Mouse (Mus musculus): ENCODE measurements at regions not wholly inside any gene's neighbourhood (a gene's known extent, or its start where the extent isn't known, plus 50 kb on each side); places are given as distances from the start of the nearest gene placed in this dataset.
"Not testable (repeated sequence)": the region's sequence is repeated elsewhere in the genome, so short reads cannot be mapped to it uniquely, and the experiment has no call there.

DNA sequence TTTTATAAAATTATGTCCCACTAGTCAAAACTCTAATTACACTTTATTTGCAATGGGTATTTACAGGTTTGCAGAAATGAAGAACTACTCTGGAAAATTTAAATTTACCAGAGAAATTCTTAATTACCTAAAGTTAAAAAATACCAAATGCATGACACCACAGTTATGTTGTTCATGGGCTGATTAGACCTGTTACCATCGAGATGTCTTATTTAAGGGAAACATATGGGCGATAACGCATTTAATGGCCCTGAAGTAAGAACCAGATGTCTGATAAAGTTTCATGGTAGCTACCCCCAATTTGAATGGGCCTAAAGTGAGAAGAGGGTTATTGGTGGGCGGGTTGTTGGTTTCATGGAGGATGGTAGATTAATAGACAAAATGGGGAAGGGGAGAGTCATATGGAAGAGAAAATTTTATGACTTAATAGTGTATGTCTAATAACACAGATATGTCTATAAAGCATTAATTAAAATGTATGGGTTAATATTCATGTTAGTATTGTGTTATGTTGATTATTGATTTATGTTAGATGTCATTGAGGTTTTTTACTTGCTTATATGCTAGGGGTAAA lies 299.0 kb downstream of the Gm8797 start:
- Histone ChIP-seq H3K27ac (ENCODE audit: insufficient read depth, low read length) (no peak overlapping the region), H3K4me1 (ENCODE audit: control insufficient read depth, insufficient read depth, low read length) (no peaks in the 10 kb centered on the region), H3K4me3 (ENCODE audit: insufficient read depth, low read length) (no peak overlapping the region)
- TF ChIP-seq POLR2A (IDR thresholded peaks at IDR 0.05; ENCODE audit: extremely low read depth, insufficient read depth, low read length) (no peak), CTCF (IDR thresholded peaks at IDR 0.05; ENCODE audit: extremely low read depth, insufficient read depth, low read length) (no peak)

DNA sequence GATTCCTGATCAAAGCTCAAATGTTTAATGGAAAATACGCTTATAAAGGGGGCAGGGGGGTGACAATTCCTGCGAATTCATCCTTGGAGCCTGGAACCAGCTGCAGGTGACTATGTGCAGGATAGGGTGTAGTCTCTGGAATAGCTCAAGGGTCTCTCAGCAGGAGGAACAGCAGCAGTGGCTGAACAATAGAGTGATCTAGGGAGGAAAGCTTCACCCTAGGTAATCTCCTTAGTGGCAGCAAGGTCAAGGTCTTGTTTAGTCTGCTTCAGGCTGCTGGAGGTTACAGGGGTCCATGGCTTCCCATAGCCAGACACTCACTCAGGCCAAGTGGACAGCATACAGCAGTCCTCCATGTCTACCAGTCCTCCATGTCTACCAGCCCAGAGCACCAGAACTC lies 301.3 kb downstream of the Gm8797 start:
- Histone ChIP-seq H3K4me1 (ENCODE audit: control insufficient read depth, insufficient read depth, low read length) (no peaks in the 10 kb centered on the region), H3K27ac (ENCODE audit: insufficient read depth, low read length) (no peak overlapping the region), H3K4me3 (ENCODE audit: insufficient read depth, low read length) (no peak overlapping the region)
- no peak for TF ChIP-seq CTCF (IDR thresholded peaks at IDR 0.05; ENCODE audit: extremely low read depth, insufficient read depth, low read length)
- no peak for TF ChIP-seq POLR2A (IDR thresholded peaks at IDR 0.05; ENCODE audit: extremely low read depth, insufficient read depth, low read length)

DNA sequence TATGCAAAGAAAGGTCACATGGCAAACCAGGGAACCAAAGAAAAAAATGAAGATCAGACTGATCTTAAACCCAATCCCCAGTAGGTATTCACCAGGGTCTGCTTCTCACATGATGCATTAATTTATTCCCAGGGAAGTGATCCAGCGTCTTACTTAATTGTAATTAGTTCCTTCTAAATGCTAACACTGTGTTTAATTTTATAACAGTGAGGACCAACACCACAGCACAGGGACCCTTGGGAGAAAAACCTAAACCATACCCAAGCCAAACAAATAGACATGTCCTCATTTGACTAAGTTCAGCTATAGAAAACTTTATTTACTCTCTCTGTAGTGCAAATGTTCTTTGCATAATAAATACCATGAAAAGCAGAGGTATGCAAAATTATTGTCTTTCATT lies 333.2 kb downstream of the Gm8797 start:
- no peaks in the 10 kb centered on the region for H3K4me1 ChIP-seq (ENCODE audit: control insufficient read depth, insufficient read depth, low read length)
- TF ChIP-seq CTCF (IDR thresholded peaks at IDR 0.05; ENCODE audit: extremely low read depth, insufficient read depth, low read length) (no peak), POLR2A (IDR thresholded peaks at IDR 0.05; ENCODE audit: extremely low read depth, insufficient read depth, low read length) (no peak)
- H3K4me3 ChIP-seq (ENCODE audit: insufficient read depth, low read length): no peak overlapping the region
- H3K27ac ChIP-seq (ENCODE audit: insufficient read depth, low read length): no peak overlapping the region

DNA sequence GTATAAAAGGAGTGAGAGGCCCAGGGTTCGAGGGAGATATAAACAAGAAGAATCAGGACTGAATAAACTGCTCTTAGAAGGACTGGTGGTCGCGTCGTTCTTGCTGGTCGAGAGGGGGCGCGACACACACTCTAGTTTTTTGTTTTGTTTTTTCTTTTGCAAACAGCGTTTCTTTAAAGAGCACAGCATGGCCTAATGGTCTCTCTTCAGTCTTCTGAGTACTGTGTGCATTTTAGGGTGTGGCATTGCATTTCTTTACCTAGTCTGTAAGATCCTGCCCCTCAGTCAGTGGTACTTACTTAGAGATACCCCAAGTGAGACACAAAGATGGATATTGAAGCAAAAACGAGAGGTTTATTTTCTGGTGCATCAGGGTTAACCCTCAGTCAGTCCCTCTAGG lies 336.7 kb downstream of the Gm8797 start:
- TF ChIP-seq CTCF (IDR thresholded peaks at IDR 0.05; ENCODE audit: extremely low read depth, insufficient read depth, low read length) (no peak), POLR2A (IDR thresholded peaks at IDR 0.05; ENCODE audit: extremely low read depth, insufficient read depth, low read length) (no peak)

DNA sequence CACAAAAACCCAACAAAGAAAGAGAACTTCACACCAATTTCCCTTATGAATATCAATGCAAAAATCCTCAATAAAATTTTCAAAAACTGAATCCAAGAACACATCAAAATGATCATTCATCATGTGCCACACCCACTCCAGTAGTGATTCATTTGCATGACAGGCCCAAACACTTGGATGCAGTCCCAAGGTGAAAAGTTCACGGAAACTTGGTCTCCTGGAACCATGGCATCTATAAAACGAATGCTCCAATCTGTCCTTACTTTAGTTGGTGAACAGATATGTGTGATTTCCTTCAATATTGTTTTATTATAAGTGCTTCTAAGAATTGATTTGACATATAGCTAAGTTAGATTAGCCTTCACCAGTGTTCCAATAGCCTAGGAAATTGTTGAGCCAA lies 343.3 kb downstream of the Gm8797 start:
- H3K27ac ChIP-seq (ENCODE audit: insufficient read depth, low read length): no peak overlapping the region
- H3K4me3 ChIP-seq (ENCODE audit: insufficient read depth, low read length): no peak overlapping the region
- TF ChIP-seq CTCF (IDR thresholded peaks at IDR 0.05; ENCODE audit: extremely low read depth, insufficient read depth, low read length) (no peak), POLR2A (IDR thresholded peaks at IDR 0.05; ENCODE audit: extremely low read depth, insufficient read depth, low read length) (no peak)
- no peaks in the 10 kb centered on the region for H3K4me1 ChIP-seq (ENCODE audit: control insufficient read depth, insufficient read depth, low read length)

More for the DNA sequence above, 336.7 kb downstream of the Gm8797 start:
- Histone ChIP-seq H3K27ac (ENCODE audit: insufficient read depth, low read length) (no peak overlapping the region), H3K4me3 (ENCODE audit: insufficient read depth, low read length) (no peak overlapping the region), H3K4me1 (ENCODE audit: control insufficient read depth, insufficient read depth, low read length) (no peaks in the 10 kb centered on the region)

DNA sequence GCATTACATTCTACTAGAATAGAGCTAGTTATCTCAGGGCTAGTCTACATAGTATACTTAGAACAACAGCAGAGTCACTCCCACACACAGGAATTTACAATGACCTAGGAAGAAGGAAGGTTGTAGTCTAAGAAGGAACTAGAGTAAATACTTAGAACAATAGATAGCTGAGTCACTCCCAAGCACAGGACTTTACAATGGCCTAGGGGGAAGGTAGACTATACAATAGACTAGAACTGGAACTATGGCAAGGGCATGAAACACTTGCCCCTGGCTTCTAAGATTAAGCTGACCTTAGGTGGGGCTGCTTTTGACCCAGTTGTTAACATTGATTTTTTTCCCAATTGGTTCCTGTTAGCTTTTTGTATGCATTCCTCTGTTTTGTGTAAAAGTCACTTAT lies 343.8 kb downstream of the Gm8797 start:
- not testable (repeated sequence) for H3K27ac ChIP-seq (ENCODE audit: insufficient read depth, low read length); H3K4me3 ChIP-seq (ENCODE audit: insufficient read depth, low read length); H3K4me1 ChIP-seq (ENCODE audit: control insufficient read depth, insufficient read depth, low read length)

DNA sequence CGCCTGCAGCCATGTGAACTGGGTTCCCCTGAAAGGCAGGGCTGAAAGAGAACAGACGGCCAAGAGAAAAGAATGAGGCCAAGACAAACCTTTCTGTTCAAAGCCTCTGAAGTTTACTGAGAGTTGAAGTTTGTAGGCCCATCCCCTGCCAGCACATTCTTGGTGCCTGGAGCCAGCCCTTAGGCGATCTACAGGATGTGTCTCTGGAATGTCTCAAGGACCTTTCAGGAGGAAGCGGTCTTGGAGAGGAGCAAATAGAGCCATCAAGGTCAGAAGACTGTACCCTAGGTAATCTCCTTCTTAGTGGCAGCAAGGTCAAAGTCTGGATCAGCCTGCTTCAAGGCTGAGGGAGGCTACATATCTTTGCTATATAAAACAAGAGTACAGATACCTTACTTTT lies 350.3 kb downstream of the Gm8797 start:
- no peaks in the 10 kb centered on the region for H3K4me1 ChIP-seq (ENCODE audit: control insufficient read depth, insufficient read depth, low read length)
- no peak overlapping the region for H3K4me3 ChIP-seq (ENCODE audit: insufficient read depth, low read length)
- H3K27ac ChIP-seq (ENCODE audit: insufficient read depth, low read length): no peak overlapping the region
- TF ChIP-seq POLR2A (IDR thresholded peaks at IDR 0.05; ENCODE audit: extremely low read depth, insufficient read depth, low read length) (no peak), CTCF (IDR thresholded peaks at IDR 0.05; ENCODE audit: extremely low read depth, insufficient read depth, low read length) (no peak)

DNA sequence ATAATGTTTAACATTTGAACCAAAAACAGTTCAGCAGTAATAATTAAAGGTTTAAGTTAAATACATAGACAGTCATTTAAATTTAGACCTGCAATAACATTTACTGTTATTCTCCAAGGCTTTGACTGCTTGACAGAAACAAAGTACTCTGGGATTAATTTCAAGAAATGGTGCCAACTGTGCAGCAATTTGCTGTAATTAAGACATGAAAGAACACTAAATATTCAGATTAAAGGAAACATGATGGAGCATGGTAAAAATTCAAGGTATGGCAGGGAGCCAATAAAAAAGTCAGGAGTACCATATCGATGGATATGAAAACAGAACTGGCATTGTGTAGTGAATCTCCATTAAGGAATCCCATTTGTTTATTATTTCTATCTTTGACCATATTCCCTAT lies 352.3 kb downstream of the Gm8797 start:
- Histone ChIP-seq H3K4me3 (ENCODE audit: insufficient read depth, low read length) (no peak overlapping the region), H3K4me1 (ENCODE audit: control insufficient read depth, insufficient read depth, low read length) (no peaks in the 10 kb centered on the region), H3K27ac (ENCODE audit: insufficient read depth, low read length) (no peak overlapping the region)
- TF ChIP-seq CTCF (IDR thresholded peaks at IDR 0.05; ENCODE audit: extremely low read depth, insufficient read depth, low read length): no peak
- no peak for TF ChIP-seq POLR2A (IDR thresholded peaks at IDR 0.05; ENCODE audit: extremely low read depth, insufficient read depth, low read length)

DNA sequence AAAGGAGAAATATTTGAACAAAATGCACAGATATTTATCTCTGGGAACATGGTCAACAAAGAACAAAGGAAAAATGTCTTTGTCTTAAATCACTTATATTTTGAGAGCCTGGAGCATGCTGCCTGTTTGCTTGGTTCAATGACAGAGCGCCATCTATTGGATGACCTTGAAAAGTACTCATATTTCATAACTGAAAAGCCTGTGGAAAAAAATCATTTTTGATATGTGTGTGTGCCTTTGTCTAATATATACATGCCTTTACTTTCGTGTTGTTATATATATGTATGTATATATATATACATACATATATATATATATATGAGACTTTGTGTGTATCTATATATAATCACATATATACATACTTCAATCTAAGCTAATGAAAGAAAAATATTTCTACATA lies 356.1 kb downstream of the Gm8797 start:
- no peak overlapping the region for H3K27ac ChIP-seq (ENCODE audit: insufficient read depth, low read length)
- H3K4me1 ChIP-seq (ENCODE audit: control insufficient read depth, insufficient read depth, low read length): no peaks in the 10 kb centered on the region
- no peak overlapping the region for H3K4me3 ChIP-seq (ENCODE audit: insufficient read depth, low read length)
- TF ChIP-seq CTCF (IDR thresholded peaks at IDR 0.05; ENCODE audit: extremely low read depth, insufficient read depth, low read length) (peak; percentile 42; the same call in 1 of the 2 replicates), POLR2A (IDR thresholded peaks at IDR 0.05; ENCODE audit: extremely low read depth, insufficient read depth, low read length) (no peak)

DNA sequence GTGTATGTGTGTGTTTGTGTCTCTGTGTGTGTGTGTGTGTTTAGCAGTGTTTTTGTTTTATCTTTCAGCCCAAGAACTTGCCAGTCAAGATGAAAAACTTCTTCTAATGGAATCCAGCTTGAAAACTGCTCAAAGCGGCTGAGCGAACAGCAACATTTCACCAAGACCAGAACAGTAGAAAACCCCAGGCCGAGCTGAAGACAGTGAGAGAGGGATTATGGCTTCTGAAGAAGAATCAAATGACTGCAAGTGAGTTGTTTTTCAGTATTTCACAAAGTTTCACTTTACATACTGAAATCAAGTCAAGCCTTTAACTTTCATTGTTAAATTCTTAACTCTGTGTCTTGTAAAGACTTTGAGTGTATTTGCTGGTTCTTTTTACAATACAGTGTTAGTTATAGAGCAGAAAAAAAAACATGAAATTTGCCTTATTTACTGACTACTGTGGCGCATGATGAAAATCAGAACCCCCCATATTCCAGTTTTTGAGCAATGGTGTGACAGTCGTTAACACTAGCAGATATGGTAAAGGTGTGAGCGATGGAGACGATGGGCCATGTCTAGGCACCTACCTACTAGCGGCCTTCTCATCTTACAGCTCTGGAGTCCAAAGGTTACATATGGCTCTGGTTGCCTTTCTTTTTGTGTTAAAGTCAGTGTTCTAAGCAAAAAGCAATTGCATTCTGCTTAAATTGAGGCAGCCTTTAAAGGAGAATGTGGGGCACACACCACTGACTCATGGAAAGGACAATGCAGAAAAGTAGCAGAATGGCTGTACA lies 357.0 kb downstream of the Gm8797 start:
- H3K4me3 ChIP-seq (ENCODE audit: insufficient read depth, low read length): no peak overlapping the region
- H3K4me1 ChIP-seq (ENCODE audit: control insufficient read depth, insufficient read depth, low read length): no peaks in the 10 kb centered on the region
- H3K27ac ChIP-seq (ENCODE audit: insufficient read depth, low read length): no peak overlapping the region
- TF ChIP-seq POLR2A (IDR thresholded peaks at IDR 0.05; ENCODE audit: extremely low read depth, insufficient read depth, low read length) (no peak), CTCF (IDR thresholded peaks at IDR 0.05; ENCODE audit: extremely low read depth, insufficient read depth, low read length) (no peak)
